Mouse (Mus musculus) adrenal gland, adult (tissue): ENCODE data around the gene Zfp704.

Experiments used
- DNase-seq, 2 experiments: peaks; one replicate each; pipeline ENCODE4 v3.0.0; 2022 to 2023; ENCODE audit warnings: low spot score in 1 of 2; ENCODE audit not compliant: inconsistent age in 2 of 2

Zfp704 gene

DNA sequence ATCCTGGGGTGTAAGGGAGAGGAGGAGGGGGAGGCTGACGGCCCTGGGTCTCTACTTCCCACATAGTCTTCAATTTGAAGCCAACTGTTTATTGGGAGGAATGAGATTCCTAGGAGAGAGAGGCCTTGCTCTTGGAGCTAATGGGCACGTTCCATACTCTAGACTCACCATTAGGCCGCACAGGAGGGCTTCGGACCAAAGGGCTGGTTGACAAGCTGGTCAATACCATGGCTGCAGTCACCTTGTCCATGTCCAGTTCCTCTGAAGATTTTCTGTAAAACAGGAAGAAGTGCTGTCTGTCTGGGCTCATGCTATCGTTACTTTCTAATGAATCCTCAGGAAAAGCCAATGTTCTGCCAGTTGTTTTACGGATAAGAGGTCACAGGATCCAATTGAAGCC, 135.6 kb downstream of the Zfp704 start:
- DNase-seq, result no peak

DNA sequence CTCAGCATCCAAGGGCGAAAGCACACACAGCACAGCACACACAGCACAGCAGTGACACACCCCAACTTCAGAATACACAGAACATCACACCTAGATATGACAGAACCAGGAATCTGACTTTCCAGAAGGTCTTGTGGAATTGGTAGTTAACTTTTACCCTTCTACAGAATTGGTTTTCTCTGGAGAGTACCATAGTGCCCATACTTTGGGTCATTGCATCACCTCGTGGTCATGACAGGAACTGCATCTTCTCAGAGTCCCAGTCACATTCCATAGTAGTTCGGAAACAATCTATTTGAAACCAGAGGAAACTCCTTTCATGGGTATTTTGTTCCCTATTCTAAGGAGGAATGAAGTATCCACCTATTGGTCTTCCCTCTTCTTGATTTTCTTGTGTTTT, 143.6 kb downstream of the Zfp704 start:
- peak; percentile 41 to 84 for DNase-seq

DNA sequence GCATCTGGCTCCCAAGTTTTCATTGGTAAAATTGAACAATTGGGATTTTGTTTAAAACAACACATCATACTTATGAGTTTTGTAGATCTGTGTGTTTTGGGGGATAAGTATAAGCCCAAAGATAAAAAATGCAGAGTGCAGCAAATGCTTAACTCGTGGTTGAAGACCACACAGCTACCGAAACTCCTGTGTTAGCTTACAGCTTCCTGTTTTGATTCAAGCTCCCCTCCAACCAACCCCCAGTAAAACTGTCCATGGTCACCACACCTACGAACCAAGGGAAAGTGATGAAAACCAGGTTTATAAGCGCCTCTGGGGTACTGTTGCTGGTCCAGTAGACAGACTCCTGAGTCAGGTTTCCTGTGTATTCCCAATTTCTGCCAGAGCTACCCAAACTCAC, 144.2 kb downstream of the Zfp704 start:
- no peak for DNase-seq

DNA sequence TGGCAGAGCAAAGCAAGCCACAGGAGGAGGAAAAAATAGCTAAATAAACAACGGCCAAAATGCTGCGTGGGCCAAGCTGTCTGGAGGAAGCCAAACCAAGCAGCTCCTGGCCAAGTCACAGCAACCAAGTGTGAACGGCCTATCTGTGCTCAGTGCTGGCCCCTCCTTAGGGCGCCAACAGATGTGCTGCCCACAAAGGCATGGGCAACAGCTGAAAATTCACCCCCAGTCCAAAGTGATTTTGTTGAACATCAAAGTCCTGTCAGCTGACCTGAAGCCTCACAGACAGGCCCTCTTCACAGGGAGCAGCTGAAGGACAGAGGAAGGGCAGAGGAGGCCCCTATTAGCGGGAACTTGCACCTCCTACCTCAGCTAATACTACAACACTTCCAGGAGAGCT, 148.2 kb downstream of the Zfp704 start:
- no peak for DNase-seq

DNA sequence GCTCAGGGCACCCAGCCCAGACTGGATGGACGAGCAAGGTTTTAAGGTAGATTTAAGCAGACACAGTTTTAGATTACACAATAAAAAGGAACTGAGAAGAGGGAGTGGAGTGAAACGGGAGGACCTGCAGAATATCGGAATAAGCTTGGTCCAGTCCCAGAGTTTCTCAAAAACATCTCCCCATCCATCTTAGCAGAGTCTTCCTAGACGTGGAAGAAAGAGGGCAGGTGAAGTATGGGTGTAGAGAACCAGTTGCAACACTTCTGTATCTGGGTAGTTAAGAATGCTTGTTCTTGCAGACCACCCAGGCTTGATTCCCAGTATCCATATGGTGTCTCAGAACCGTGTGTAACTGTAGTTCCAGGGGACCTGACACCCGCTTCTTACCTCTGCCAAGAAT, 149.6 kb downstream of the Zfp704 start:
- DNase-seq, result no peak

DNA sequence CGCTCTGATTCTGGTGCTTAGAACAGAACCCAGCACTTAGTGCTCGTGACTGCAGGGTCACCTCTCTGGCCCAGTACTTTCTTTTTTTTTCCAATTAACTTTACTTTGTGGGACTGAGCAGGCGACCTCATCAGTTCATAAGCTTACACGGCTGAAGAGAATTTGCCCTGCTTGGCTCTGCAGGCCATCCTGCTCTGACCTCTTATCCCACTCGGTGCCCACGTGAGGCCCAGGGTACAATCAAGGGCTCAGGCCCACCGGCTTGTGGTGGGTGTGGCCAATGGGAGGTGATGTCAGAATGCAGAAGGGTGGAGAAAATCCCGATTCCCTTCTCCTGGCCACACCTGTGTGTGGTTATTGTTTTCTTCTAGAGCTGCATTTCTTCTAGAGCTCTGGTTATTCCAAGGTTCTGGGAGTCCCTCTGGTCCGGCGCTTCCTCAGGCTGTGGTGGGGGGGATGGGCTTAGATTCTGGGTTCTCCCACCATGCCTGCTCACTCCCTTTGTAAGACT, 153.4 kb downstream of the Zfp704 start:
- no peak for DNase-seq

DNA sequence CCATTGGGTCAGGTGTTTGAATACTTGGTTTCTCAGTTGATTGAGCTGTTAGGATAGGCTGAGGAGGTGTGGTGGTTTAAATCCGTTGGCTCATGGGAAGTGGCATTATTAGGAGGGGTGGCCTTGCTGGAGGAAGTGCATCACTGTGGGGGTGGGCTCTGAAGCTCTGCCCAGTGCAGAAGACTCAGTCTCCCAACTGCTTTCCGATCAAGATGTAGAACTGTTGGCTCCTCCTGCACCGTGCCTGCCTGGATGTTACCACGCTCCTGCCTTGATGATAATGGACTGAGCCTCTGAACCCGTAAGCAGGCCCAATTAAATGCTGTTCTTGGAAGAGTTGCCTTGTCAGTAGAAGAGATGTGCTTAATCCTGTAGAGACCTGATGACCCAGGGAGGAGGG, 154.5 kb downstream of the Zfp704 start:
- no peak for DNase-seq

DNA sequence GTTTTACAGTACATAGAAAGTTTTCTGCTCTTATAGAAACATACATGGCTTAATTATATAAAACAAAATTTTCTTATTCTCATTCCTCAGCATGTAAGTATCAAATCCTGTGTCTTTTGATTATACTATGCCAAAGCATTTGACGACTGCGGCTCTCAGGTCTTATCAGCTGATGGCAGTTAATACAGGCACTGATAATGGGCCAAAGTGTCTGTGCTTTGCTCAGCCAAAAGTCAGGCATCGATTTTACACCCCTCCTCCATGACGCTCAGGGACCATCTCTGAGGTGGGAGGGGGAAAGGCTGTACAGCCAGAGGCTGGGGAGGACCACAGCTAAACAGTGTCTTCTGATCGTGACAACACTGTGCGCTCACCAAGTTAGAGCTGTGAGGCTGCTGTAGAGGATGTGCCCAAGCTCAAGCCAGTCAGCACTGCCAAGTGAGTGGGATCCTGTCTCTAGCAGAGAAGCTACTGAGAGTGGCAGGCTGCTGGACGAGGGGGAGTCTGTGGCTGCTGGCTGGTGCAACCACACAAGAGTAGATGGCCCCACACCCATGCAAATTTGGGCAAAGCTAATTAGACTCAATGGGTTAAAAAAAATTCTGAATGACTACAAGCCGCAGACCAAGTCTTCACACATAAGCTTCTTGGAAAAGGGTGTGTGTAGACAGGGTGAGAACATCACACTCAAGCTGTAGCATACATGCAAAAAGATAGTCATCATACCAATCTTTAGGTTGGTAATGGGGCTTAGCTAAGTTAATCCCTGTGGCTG, 155.1 kb downstream of the Zfp704 start:
- DNase-seq, result no peak

DNA sequence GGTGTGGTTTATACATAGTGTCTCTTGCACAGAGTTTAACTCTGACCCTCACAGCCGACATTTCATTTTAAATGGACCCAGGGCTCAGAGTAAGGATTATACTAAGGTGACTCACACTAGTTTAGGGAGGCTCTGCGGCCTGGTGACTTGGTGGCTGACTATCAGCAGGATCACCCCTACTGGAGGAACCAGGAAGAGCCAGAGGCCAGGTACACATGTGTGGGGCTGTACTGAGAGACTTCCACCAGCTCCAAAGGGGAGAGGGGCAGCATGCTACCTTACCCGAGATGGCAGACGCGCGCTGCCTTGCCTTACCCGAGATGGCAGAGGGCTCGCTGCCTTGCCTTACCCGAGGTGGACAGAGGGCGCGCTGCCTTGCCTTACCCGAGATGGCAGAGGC, 159.4 kb downstream of the Zfp704 start:
- no peak for DNase-seq

DNA sequence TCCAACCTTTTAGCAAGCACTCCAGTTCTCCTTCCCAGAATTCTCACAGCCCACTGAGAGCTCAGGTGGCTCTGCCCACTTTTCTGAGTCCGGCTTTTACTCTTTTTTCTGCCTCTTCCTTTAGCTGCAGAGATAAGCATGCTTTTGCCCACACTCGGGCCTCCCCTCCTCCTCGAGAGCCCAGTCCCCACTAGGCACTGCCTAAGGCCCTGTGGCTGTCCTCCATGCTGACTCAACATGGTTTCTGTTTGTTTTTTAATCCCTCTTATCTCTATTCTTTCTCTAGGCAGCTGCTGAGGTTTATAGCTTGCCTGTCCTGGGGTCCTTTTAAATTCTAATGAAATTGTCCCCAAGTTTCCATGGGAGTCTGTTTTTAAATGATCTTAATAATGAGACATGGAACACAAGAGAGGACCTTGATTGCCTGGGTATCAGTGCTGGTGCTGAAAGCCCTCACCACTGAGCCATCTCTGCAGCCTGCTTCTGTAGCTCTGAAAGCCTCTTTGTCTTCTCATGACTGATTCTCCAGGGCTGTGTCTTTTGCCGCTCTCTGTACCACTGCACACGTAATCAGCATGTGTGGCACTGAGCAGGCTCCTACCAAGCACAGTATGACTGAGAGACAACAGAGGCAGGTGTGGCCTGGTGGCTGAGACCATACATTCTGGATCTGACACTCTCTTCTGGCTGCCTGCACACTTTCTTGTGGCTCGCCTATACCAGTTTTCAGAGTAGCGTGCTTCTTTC, 160.5 kb downstream of the Zfp704 start:
- no peak for DNase-seq

DNA sequence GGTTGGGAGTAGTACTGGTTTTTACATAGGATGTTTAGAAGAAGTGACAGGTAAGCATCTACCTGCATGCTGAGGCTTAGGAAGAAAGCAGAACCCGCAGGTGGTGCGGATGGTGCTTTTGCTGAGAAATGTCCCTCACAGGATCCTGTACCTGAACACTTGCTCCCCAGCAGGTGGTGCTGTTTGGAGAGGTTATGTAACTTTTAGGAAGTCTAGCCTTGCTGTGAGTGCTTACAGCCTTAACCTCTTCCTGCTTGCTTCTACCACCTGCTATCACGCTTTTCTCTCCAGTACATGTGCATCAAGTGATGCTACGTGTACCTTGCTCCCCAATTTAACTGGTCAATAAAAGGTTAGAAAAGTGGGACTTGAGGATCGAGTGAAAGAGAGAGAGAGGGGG, 161.3 kb downstream of the Zfp704 start:
- no peak for DNase-seq

DNA sequence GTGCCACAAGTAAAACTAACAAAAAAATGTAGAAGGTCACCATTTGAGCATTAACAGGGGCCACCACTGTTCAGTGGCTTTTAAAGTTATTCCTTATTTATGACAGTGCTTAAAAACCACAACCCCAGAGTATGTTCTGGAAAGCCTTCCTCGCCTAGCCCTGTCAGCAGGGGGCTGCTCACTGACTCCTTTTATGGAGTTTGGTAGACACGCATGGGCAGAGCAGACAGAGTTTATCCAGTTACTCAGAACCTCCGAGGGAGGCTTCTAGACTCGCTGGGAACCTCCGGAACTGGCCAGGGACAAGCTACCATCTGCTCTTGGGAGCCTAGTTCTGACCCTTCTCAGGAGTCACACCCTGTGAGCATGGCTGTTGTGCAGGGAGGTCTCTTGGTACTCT, 165.3 kb downstream of the Zfp704 start:
- DNase-seq, result no peak

DNA sequence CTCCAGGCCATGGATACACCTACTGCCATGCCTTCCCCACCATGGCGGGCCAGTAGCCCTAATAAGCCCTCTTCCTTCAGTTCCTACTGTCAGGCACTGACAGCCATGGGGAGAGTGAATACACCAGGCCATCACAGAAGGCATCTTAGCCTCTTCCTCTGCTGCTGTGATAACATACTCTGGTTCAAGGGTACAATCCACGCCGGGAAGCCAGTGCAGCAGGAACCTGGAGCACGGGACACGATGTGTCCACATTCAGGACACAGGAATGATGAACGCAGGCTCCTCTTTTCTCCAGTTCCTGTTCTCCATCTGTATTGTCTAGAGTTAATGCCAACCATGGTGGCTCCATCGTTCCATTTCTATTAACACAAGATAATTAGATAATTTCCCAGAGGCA, 165.9 kb downstream of the Zfp704 start:
- no peak for DNase-seq

DNA sequence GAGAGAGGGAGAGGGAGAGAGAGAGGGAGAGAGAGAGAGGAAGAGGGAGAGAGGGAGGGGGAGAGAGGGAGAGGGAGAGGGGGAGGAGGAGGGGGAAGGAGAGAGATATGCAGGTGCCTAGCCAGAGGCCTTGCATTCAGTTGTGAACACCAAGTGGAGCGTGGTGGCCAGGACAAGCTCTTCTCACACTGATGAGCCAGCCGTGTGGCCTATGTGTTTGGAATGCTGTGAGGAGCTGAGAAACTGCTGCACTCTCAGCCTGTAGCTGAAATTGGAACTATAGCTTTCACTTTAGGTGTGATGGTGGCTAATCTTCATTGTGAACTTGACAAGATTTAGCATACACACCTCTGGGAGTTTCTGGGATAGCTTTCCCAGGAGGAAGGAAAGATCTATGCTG, 166.4 kb downstream of the Zfp704 start:
- DNase-seq, result no peak

DNA sequence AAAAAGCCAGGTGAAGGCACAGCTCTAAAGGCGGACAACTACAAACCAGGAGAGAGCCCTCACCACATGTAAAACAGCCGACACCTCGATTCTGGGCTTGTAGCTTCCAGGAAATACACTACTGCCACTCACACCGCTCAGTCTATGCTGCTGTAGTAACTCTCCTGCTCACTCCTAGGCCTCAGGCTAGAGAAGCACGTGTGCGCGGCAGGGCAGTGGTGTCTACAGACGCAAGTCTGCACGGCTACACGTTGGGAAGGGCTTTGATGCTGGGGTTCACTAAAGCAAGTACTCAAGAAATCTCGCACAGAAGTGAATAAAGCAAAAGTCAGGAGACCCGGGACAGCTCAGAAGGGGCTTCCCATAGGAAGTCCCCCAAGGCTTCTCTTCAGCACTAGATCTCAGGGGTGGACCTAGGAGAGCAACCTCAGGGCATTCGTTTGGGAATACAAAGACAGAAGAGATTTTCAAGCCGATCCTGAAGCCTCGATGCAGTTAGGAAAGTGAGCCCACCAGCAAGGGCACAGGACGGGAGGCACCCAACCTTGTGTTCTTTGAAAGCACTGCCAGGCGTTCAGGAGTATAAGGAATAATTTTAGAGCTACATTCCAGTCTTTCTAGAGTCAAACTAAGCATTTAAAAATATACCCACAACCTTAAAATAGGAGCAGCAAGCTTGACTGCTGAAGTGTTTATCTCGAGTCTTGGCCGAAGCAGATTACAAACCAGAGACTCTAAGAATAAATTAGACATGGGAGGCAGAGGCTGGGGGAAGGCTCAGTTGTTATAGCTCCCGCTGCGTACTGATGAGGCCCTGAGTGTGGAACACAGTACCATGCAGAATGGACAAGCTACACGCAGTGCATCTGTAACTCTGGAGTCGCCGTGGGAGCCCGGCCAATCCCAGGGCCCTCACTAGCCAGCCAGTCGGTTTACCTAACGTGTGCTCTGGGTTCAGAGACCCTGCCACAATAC, 168.0 kb downstream of the Zfp704 start:
- DNase-seq, result no peak

DNA sequence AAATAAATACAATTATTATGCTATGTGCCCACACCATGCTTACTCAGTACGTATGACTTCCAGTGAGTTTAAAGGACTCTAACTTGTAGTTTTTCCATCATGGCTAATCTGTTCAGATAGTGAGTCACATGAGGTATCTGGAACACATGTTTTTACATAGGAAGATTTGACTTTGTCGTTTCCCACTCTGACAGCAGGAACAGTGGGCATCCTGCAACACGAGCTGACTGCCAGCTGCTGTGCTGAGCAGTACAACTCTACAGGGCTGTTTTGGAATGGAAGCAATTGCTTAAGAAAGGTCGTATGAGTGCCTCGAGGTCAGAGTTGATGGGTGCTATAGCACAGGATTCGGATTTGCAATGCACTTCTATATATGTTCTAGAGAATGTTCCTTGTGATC, 169.4 kb downstream of the Zfp704 start:
- no peak for DNase-seq

DNA sequence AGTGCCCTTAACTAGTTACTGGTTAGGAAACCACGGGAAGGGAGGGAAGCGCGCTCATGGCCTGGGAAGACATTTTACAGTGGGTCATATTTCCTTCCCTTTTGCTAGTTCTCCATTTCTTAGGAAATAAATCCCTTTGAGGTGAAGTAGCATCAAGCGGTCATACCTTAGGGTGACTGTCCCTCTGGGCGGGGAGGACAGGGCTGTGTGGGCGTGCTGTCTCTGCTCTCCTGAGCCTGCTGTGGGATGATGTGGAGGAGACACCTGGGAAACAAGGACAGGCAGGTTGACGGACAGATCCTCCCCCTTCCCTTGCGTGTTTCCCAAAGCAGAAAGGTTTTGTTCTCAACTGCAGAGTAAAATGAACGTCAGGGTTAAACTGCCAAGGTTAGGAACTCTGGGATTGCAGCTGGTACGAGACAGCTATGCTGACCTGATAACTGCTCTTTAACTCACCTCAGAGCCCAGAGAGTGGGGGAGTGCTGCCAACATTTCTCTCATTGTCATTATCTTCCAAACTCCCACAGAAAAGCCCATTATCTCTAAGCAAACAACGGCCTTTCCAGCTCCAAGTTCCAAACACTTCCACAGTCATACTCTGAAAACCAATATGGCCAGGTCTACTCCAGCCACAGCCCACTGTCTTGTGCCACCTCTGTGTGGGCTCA, 170.1 kb downstream of the Zfp704 start:
- no peak for DNase-seq

DNA sequence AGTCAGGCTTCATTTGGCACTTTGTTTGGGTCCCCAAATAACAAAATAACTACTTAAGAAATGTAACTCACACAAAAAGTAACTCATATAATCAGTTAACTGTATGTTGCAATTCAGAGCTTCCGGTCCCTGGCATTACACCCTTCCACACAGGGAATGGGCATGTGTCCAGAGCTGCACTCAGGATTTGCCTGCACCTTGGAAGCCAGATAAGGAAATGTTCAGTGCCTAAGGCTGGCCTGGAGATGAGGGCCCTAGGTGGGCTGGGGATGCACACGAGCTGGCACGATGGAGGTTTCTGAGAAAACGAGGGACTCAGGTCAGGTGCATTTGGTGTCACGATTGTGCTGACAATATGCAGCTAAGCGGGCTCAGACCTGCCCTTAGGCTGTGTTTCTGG, 173.6 kb downstream of the Zfp704 start:
- no peak for DNase-seq

DNA sequence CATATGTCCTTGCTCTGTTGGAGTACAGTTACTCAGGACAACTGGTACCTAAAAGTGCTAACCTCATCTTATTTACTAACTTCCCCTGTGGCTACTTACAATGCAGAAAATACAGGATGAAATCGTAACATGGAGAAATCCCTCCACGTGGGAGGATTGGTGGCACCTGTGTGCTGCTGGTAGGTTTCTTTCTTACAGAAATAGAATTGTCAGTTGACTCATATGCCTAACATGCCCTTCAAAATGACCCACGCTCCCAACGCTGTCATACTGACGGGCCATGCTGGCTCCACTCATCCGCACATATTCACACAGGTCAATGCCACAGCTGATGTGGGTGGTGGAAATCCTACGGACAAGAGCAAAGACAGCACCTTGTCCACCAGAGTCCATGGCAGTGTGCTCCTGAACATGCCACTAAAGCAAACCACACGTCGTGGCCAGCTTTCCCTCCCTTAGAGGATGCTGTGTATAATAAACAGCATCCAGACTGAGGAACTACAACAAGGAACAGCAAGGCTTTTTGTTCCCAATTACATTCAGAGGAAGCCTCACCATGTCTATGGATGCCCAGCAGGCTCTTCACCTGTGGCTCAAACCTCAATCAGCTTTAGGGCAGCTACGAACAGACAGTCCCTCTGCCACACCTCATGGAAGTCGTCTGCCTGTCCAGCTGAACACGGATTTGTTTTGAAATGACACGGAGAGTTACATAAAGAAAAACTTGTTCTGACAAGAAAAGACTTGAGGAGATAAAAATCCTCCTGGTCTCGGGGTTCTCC, 175.3 kb downstream of the Zfp704 start:
- no peak for DNase-seq
